Mouse (Mus musculus): Measurements from ENCODE around the gene Btnl10. TPM values are rescaled to one million over a fixed set of nuclear protein-coding genes. Genes with fewer than 3 reads are reported as not detected.

The Btnl10 gene
- total and polyA plus RNA-seq, 3 experiments, result not detected

DNA sequence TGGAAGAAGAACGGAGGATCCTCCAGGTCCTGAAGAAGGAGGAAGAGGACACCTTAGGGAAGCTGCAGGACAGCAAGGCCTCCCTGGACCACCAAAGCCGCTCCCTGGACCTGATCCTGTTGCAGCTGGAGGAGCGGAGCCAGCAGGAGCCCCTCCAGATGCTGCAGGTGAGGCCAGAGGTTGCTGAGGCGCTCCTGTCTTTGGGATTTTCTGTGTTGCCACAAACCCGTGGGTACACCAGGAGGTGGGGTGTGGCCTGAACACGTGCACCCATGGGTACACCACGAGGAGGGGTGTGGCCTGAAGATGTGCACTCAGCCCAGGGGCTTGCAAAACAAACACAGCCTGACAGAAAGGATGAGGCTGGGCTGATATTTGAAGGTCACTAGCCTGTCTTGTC is 50.8 kb downstream of the Btnl10 start:
- H3K4me2 ChIP-seq (ENCODE audit: insufficient read depth, low read depth, poor library complexity, severe bottlenecking), result no peak overlapping the region
- H3K27ac ChIP-seq (ENCODE audit: insufficient read depth, low read depth), result no peak overlapping the region
- no peak overlapping the region for H3K4me3 ChIP-seq (replicated peaks in 1 of 3; ENCODE audit: low read depth in 2 of 3, low read length in 2 of 3, poor library complexity in 1 of 3)
- H3K9me3 ChIP-seq (replicated peaks; ENCODE audit: low read length), result no peaks in the 10 kb centered on the region
- TF ChIP-seq CHD2 (IDR thresholded peaks at IDR 0.05; ENCODE audit: low read length) (no peak), PAX5 (IDR thresholded peaks at IDR 0.05; ENCODE audit: low read length) (no peak), GABPA (IDR thresholded peaks at IDR 0.05; ENCODE audit: insufficient replicate concordance, low read depth, low read length) (no peak), ZMIZ1 (IDR thresholded peaks at IDR 0.05; ENCODE audit: low read depth, low read length) (no peak), ELF1 (IDR thresholded peaks at IDR 0.05; ENCODE audit: low read depth, low read length) (no peak), ZKSCAN1 (IDR thresholded peaks at IDR 0.05; ENCODE audit: borderline replicate concordance, low read depth, low read length) (no peak), MAFK (IDR thresholded peaks at IDR 0.05; ENCODE audit: insufficient replicate concordance, low read length) (no peak), E2F4 (IDR thresholded peaks at IDR 0.05; ENCODE audit: insufficient replicate concordance, low read depth, low read length) (no peak), CHD1 (IDR thresholded peaks at IDR 0.05; ENCODE audit: low read depth, low read length) (no peak), SMC3 (IDR thresholded peaks at IDR 0.05; ENCODE audit: low read depth, low read length) (no peak), SIN3A (IDR thresholded peaks at IDR 0.05; ENCODE audit: low read length) (no peak), MAX (IDR thresholded peaks at IDR 0.05; ENCODE audit: low read length) (no peak), RCOR1 (conservative IDR thresholded peaks at IDR 0.05; ENCODE audit: low read depth, low read length) (no peak), KAT2A (IDR thresholded peaks at IDR 0.05; ENCODE audit: insufficient replicate concordance, low read length) (no peak), NELFE (IDR thresholded peaks at IDR 0.05; ENCODE audit: low read depth, low read length) (no peak), POLR2A (IDR thresholded peaks at IDR 0.05; ENCODE audit: low read depth, low read length) (no peak), TCF12 (IDR thresholded peaks at IDR 0.05; ENCODE audit: low read depth, low read length) (no peak), JUND (conservative IDR thresholded peaks at IDR 0.05; ENCODE audit: low read depth, low read length) (no peak)
- H3K9ac ChIP-seq (ENCODE audit: insufficient read depth, low read depth), result no peak overlapping the region
- peaks cover 28 to 67% of the 10 kb centered on the region in 2 experiments for H3K36me3 ChIP-seq (replicated peaks in 1 of 2; ENCODE audit: control insufficient read depth in 1 of 2, insufficient read depth in 1 of 2, low read length in 1 of 2)
- H3K27me3 ChIP-seq (replicated peaks), result no peaks in the 10 kb centered on the region
- DNase-seq (ENCODE audit: extremely low read depth), result no peak
- peaks cover 5% of the 10 kb centered on the region; the same call in 1 of the 2 replicates for H3K79me2 ChIP-seq (replicated peaks; ENCODE audit: control insufficient read depth, extremely low read depth, insufficient read depth, poor library complexity, severe bottlenecking)
- H3K4me1 ChIP-seq (ENCODE audit: control insufficient read depth in 1 of 2, insufficient read depth in 2 of 2), result peaks cover 12 to 55% of the 10 kb centered on the region in 2 experiments
- in situ Hi-C loops (cut with MboI; ENCODE audit: low pct_ligation_motif_present, low pct_unique_long_range_greater_than_20kb, low sequenced_read_pairs) (no loop called here), dilution Hi-C loops (cut with MboI; ENCODE audit: extremely low pct_ligation_motif_present, extremely low pct_unique_long_range_greater_than_20kb, low sequenced_read_pairs) (no loop called here)

DNA sequence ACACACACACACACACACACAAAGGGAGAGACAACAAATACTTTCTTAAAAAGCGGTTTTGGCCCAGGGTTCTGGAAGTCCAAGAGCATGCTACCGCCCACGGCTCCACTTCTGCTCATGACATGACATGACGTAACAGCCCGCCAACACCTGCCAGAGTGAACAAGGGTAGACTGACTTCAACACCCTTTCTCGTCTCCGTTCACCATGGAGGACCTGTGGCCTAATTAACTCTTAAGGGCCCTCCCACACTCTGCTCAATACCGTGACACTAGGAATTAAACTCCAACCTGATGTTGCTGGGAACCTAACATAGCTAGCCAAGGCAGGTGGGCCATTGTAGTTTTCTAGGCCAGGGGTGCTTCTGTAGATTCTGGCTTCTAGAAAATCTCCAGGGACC is 51.3 kb downstream of the Btnl10 start:
- DNase-seq (ENCODE audit: extremely low read depth), result no peak
- H3K4me2 ChIP-seq (ENCODE audit: insufficient read depth, low read depth, poor library complexity, severe bottlenecking), result no peak overlapping the region
- no peaks in the 10 kb centered on the region for H3K9me3 ChIP-seq (replicated peaks; ENCODE audit: low read length)
- in situ Hi-C loops (cut with MboI; ENCODE audit: low pct_ligation_motif_present, low pct_unique_long_range_greater_than_20kb, low sequenced_read_pairs) (no loop called here), dilution Hi-C loops (cut with MboI; ENCODE audit: extremely low pct_ligation_motif_present, extremely low pct_unique_long_range_greater_than_20kb, low sequenced_read_pairs) (no loop called here)
- H3K27ac ChIP-seq (ENCODE audit: insufficient read depth, low read depth), result no peak overlapping the region
- TF ChIP-seq PAX5 (IDR thresholded peaks at IDR 0.05; ENCODE audit: low read length), result no peak
- TF ChIP-seq NRF1 (IDR thresholded peaks at IDR 0.05; ENCODE audit: low read depth, low read length), result no peak
- TF ChIP-seq RCOR1 (conservative IDR thresholded peaks at IDR 0.05; ENCODE audit: low read depth, low read length), result no peak
- TF ChIP-seq MEF2A (IDR thresholded peaks at IDR 0.05; ENCODE audit: borderline replicate concordance, low read depth, low read length), result no peak
- TF ChIP-seq ZC3H11A (IDR thresholded peaks at IDR 0.05; ENCODE audit: low read depth, low read length), result no peak
- TF ChIP-seq HCFC1 (IDR thresholded peaks at IDR 0.05; ENCODE audit: low read depth, low read length), result no peak
- no peak for TF ChIP-seq IRF4 (IDR thresholded peaks at IDR 0.05; ENCODE audit: low read depth, low read length)
- no peak for TF ChIP-seq MAX (IDR thresholded peaks at IDR 0.05; ENCODE audit: low read length)
- TF ChIP-seq TBP (conservative IDR thresholded peaks at IDR 0.05; ENCODE audit: low read depth, low read length), result no peak
- no peak for TF ChIP-seq RAD21 (IDR thresholded peaks at IDR 0.05; ENCODE audit: low read depth, low read length)
- no peak for TF ChIP-seq CHD2 (IDR thresholded peaks at IDR 0.05; ENCODE audit: low read length)
- H3K4me3 ChIP-seq (replicated peaks in 1 of 3; ENCODE audit: low read depth in 2 of 3, low read length in 2 of 3, poor library complexity in 1 of 3), result no peak overlapping the region
- no peak overlapping the region for H3K9ac ChIP-seq (ENCODE audit: insufficient read depth, low read depth)
- peaks cover 12 to 60% of the 10 kb centered on the region in 2 experiments for H3K4me1 ChIP-seq (ENCODE audit: control insufficient read depth in 1 of 2, insufficient read depth in 2 of 2)
- H3K36me3 ChIP-seq (replicated peaks in 1 of 2; ENCODE audit: control insufficient read depth in 1 of 2, insufficient read depth in 1 of 2, low read length in 1 of 2), result peaks cover 28 to 71% of the 10 kb centered on the region in 2 experiments
- peaks cover 10% of the 10 kb centered on the region for H3K79me2 ChIP-seq (replicated peaks; ENCODE audit: control insufficient read depth, extremely low read depth, insufficient read depth, poor library complexity, severe bottlenecking)
- no peaks in the 10 kb centered on the region for H3K27me3 ChIP-seq (replicated peaks)
